Mouse (Mus musculus): ENCODE data around the gene Apol9b.
"Not testable (repeated sequence)": the region's sequence is repeated elsewhere in the genome, so short reads cannot be mapped to it uniquely, and the experiment has no call there.

Apol9b gene

GRCm38 (mm10) chr15:77728739-77729138 is at the start of gene Apol9b:
Gene Apol9b, plus strand, starts transcription at chr15:77729039.
- DNase-seq, result not testable (repeated sequence)

DNA sequence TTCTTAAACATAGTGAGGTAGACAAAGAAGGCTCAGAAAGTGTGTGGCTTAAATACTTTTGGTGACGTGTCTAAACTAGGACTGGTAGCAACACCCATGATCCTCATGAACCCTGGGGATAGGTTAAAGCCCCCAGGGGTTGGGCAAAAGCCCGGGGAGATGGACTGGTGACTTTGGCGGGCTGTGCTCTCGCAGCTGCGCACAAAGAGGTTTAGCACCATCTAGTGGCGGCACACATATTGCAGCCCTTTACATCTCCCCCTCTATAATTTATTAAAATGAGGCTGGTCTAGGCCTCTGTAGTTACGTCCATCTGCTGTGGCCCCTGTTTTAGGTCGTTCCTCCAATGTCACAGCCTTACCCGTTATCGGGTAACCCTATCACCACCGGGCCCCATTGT is 44.9 kb upstream of the Apol9b start:
- peak; percentile 39 for DNase-seq

- not testable (repeated sequence) for DNase-seq
These were observed 37.1 kb upstream of the Apol9b start for GRCm38 (mm10) chr15:77691532-77692311.

- DNase-seq, result peak; percentile 27
These were observed 34.0 kb upstream of the Apol9b start for GRCm38 (mm10) chr15:77694687-77695295.

DNA sequence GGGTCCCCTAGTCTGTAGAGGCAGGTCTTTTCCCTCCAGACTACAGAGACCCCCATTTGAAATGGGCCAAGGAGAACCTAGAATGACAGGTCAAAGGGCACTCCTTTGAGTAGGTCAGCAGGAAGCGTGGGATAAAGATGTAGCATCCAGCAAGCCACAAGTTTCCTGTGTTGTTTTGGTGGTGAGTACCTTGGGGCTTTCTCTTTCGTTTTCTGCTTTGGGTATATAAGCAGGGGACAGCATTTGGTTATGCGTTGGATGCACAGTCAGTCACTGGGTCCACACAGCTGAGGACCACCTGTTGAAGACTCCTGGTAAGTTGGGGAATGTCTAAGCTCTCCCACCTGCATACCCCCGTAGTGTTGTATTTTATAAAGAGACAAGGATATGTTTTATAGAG is 30.2 kb upstream of the Apol9b start, which contains the start of gene Apol7e:
Gene Apol7e, plus strand, starts transcription at position 202 of the 400 bp plus-strand sequence.
- not testable (repeated sequence) for DNase-seq

- DNase-seq, result not testable (repeated sequence)
These were observed 23.5 kb upstream of the Apol9b start for GRCm38 (mm10) chr15:77705306-77705705.

- not testable (repeated sequence) for DNase-seq
These were observed 19.9 kb upstream of the Apol9b start for GRCm38 (mm10) chr15:77708936-77709335.

GRCm38 (mm10) chr15:77718240-77718639 is 10.6 kb upstream of the Apol9b start:
- DNase-seq, result not testable (repeated sequence)

DNA sequence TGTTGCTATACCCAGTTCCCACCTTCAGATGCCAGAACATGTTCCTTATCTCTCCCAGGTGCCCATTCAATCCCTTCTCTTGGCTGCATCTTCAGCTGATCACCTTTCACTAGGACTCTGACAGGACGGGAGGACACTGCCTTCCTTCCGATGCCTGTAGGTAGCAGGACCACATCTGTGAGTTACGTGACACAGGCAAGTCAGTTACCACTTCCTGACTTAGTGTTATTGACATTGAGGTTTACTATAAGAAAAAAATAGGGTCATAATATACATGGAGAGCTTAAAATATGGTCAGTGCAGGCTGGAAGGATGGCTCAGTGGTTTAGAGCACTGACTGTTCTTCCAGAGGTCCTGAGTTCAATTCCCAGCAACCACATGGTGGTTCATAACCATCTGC is 7.3 kb upstream of the Apol9b start:
- DNase-seq, result not testable (repeated sequence)

DNA sequence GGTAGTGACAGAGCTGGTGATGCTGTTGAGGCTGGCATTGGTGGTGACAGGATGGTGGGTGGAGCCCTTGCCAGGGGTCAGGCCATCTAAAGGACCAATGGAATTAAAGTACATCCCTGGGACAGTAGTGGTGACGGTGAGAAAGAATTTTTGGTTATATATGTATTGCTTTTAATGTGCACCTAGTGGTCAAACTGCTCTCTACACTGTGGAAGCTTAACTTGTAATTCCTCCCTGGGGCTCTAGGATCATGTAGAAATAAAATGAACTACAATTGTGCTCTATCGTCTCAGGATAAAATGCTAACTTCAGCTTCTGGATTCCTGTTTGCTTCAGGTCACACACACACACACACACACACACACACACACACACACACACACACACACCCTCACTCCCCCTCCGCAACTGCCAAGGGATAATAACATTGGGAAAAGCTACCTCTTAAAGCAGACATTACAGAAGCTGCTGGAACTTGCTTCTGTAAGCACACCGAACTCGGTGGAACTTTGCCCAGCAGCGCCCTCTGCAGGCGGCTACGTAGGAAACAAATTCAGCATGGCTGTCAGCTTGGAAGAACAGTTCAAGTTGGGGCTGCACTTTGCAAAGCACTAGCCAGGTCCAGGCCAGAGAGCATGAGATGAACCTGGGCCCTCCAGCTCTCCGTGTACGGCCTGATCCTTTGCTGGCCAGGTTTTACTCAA is 4.5 kb upstream of the Apol9b start:
- DNase-seq, result not testable (repeated sequence)

DNA sequence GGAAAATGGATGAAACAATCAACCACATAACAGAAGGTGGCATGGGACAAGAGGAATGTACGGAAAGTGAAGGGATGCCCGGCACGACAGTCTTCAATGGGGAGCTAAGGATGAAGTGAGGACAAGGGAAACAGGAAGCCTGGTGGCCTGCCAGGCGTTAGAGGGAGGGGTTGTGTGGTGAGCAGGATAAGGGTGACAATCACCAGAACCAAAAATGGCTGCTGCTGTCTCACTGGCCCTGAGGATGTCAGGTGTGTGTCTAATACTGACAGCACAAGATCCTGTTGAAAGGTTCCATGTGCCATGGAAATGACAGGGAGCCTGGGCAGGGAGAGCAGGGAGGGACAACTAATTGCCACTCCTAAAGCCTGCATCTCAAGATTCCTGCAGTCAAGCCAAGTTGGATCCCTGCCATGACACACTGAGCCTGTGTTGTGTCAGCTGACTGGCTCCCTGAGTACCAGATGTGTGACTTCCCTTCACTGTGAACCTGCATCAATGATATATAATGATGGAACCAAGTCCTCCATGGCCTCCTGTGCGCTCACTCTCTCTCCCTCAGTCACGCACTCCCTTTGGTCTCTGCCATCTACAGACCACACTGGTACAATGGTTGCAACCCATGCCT is 3.3 kb upstream of the Apol9b start:
- DNase-seq, result not testable (repeated sequence)

DNA sequence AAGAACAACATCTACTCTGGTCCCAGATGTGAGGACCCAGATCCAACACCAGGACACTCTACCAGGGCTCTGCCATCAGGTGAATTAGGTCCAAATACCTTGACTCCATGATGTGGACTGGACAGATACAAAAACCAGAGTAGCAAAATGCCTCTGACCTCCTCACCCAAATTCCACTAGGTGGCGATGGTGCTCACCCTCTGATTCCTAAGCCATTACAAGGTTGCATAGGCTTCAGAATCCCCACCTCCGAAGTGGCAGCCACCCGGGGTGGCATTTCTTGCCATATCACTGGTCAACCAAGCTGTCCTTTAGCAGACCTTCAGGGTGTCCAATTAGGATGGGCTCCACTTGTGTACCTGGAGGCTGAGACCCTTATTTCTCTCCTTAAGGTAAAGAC is 1.7 kb upstream of the Apol9b start:
- not testable (repeated sequence) for DNase-seq

DNA sequence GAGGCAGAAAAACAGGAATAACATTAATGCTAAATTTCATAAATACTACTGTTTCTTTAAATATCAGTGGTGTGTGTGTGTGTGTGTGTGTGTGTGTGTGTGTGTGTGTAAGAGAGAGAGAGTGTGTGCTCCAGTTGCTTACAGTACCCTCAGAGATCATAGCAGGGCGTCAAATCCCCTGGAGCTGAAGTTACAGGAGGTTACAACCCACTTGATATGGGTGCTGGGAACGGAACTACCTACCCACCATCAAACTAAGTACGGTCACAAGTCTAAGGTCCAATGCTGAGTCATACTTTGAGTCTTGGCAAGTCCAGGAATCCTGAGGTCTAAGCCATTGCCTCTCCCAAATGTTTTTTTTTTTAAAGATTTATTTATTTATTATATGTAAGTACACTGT is 1.1 kb upstream of the Apol9b start:
- not testable (repeated sequence) for DNase-seq

DNA sequence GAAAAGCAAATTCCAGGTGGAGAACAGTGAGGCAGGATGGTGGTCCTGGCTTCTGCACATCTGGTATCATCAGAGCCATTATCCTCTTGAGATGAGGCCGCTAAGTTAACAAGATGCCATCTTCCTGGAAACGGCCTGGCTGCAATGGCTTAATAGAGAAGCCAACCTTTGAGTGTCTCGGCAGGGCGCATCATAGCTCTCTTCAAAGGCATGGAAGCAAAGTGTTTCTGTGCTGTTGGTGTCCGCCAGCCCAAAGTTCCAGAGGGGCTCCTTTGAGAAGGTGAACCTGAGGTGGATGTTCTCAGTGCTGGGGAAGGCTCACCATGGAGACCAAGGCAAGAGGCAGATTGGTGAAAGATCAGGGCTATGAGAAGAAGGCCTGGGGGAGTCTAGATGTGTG is 2.8 kb downstream of the Apol9b start:
- DNase-seq, result no peak

GRCm38 (mm10) chr15:77732851-77733250 is 4.0 kb downstream of the Apol9b start:
- not testable (repeated sequence) for DNase-seq

GRCm38 (mm10) chr15:77733380-77733779 is 4.5 kb downstream of the Apol9b start:
- DNase-seq, result not testable (repeated sequence)

DNA sequence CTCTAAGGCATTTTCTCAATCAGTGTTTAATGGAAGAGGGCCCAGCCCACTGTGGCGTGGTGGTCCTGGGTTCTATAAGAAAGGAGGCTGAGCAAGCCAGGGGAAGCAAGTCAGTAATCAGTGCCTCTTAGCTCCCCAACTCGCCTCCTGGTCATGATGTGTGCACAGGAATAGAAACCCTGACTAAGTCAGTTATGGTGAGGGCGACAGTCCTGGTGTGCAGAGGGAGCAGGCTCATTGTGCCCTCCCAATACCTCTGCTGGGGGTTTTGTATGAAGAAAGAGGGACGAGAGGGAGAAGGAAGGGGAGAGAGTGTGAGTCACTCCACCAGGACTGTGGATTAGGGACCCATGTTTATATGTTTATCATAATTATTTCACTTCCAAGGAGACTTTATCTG is 5.1 kb downstream of the Apol9b start:
- not testable (repeated sequence) for DNase-seq

DNA sequence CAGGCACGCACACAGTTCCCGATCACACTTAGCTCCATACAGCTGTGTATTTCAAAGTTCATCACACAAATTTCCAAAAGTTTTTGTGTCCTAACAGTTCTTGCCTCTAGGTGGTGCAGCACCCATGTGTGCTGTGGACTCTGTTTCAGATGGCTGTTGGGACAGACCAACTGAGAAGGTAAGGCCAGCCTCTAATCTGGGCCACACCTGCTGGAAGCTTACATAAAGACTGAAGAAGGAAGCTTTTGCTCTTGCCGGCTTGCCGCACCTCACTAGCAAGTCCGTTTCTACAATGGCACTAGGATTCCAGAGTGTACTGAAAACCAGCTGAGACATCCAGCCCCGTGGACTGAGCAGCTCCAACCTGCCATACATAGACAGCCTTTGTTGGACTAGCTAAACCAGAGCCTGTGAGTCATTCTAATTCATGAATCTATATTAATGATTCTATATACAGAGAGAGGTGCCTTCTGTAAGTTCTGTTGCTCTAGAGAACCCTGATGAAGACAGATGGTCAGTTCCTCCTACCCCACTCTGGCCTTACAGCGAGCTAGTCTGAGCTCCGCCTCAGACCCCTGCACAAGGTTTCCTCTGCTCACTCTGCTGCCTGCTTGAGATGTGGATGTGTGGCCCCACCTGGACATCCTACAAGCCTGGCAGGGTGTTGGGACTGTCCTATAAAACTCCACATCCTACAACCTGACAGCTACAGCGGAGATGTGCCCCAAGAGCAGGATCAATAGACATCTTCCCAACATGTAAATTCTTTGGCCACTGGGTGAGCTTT is 11.9 kb downstream of the Apol9b start:
- DNase-seq, result no peak

- not testable (repeated sequence) for DNase-seq
These were observed 12.7 kb downstream of the Apol9b start for GRCm38 (mm10) chr15:77741556-77741955.

- no peak for DNase-seq
These were observed 15.8 kb downstream of the Apol9b start for GRCm38 (mm10) chr15:77744632-77745031.

DNA sequence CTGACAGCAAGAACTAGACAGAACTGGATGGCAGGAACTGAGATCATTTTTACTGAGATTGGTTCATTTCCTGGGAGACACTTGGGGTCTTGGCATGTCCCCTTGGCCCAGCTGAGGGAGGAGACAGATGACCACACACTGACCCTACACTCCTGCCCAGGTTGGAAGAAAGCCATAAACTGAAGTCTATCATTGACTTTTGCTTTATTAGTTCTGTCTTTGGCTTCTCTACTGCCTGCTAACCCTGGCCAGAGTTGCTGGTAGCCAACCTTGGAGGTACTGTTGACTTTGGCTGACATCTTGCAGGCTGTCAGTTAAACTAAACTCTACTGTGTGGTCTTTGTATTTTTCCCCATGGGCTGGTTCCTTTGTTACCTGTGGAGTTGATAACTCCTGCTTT is 16.2 kb downstream of the Apol9b start:
- no peak for DNase-seq

DNA sequence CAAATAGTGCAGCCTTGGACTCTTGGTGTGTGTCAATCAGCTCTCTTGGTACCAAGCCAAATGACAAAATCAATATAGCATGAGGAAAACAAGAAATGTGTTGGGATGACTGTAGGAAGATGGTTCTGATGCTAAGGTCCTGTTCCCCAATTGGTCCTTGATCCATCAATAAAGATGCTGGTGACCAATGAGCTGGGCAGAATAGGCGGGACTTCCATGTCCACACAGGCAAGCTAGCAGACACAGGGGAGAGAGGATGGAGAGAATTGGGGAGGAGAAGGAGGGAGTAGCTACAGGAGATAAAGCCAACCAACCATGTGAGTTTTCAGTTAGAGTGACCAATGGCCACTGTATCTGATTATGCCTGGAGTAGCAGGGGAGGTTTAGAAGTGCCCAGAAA is 17.5 kb downstream of the Apol9b start:
- no peak for DNase-seq
